Mouse (Mus musculus) CH12.LX (cell line): ENCODE measurements around the gene Rnf144b. TPM values are rescaled to one million over a fixed set of nuclear protein-coding genes. Genes with fewer than 3 reads are reported as not detected.

Experiments used
- DNase-seq: peaks from one replicate; pipeline ENCODE4 v3.0.0-alpha.2; 2013; ENCODE audit errors: extremely low read depth
- H3K27ac ChIP-seq: 2 replicates; pipeline ENCODE4 v1.5.1; 2012; ENCODE audit warnings: low read depth, mild to moderate bottlenecking, control low read depth, moderate library complexity; ENCODE audit not compliant: insufficient read depth
- H3K27me3 ChIP-seq: replicated peaks from 2 replicates; pipeline ENCODE3; 2012; ENCODE audit warnings: inconsistent platforms
- H3K36me3 ChIP-seq, 2 experiments: replicated peaks in 1 of 2; 2 replicates each; pipeline versions ENCODE3 to v1.6.1; 2012; ENCODE audit warnings: inconsistent platforms in 1 of 2, low read length in 1 of 2, mild to moderate bottlenecking in 1 of 2, mixed read lengths in 1 of 2, moderate library complexity in 1 of 2; ENCODE audit not compliant: control insufficient read depth in 1 of 2, insufficient read depth in 1 of 2
- H3K4me1 ChIP-seq, 2 experiments: 2 replicates each; pipeline ENCODE4 v1.6.1; 2012; ENCODE audit warnings: inconsistent platforms in 1 of 2, moderate library complexity in 1 of 2; ENCODE audit not compliant: insufficient read depth in 2 of 2, control insufficient read depth in 1 of 2
- H3K4me2 ChIP-seq: 2 replicates; pipeline ENCODE4 v1.6.1; 2012; ENCODE audit warnings: low read depth, mild to moderate bottlenecking, control low read depth; ENCODE audit not compliant: poor library complexity, insufficient read depth, severe bottlenecking
- H3K4me3 ChIP-seq, 3 experiments: fragments of 150-350 bp in 1 of 3; sonication (generic) in 1 of 3; replicated peaks in 1 of 3; 2 replicates each; pipeline versions ENCODE3 to v1.5.1; 2011 to 2012; ENCODE audit warnings: low read depth in 2 of 3, low read length in 2 of 3, mild to moderate bottlenecking in 2 of 3, moderate library complexity in 2 of 3, control low read depth in 1 of 3, improper control_type of control experiment in 1 of 3, inconsistent platforms in 1 of 3, mixed read lengths in 1 of 3; ENCODE audit not compliant: poor library complexity in 1 of 3
- H3K79me2 ChIP-seq: replicated peaks from 2 replicates; pipeline ENCODE4 v1.6.1; 2012; ENCODE audit warnings: mild to moderate bottlenecking, moderate library complexity; ENCODE audit not compliant: control insufficient read depth, poor library complexity, insufficient read depth, severe bottlenecking; ENCODE audit errors: extremely low read depth
- H3K9ac ChIP-seq: 2 replicates; pipeline ENCODE4 v1.6.1; 2012; ENCODE audit warnings: low read depth, mild to moderate bottlenecking, control low read depth, moderate library complexity; ENCODE audit not compliant: insufficient read depth
- H3K9me3 ChIP-seq: replicated peaks from 2 replicates; pipeline ENCODE3; 2012; ENCODE audit warnings: low read length, inconsistent platforms, mixed read lengths
- BHLHE40 ChIP-seq: IDR thresholded peaks from 2 replicates; pipeline ENCODE4 v1.6.1; 2011; ENCODE audit warnings: mild to moderate bottlenecking, low read depth, low read length, improper control_type of control experiment
- CHD1 ChIP-seq: IDR thresholded peaks from 2 replicates; pipeline ENCODE4 v1.6.1; 2012; ENCODE audit warnings: low read depth, low read length, improper control_type of control experiment, inconsistent platforms
- E2F4 ChIP-seq: IDR thresholded peaks from 2 replicates; pipeline ENCODE4 v1.6.1; 2011; ENCODE audit warnings: low read depth, low read length, improper control_type of control experiment; ENCODE audit not compliant: insufficient replicate concordance
- EP300 ChIP-seq: IDR thresholded peaks from 2 replicates; pipeline ENCODE4 v1.6.1; 2011; ENCODE audit warnings: low read length, improper control_type of control experiment
- ETS1 ChIP-seq: conservative IDR thresholded peaks from 2 replicates; pipeline ENCODE4 v1.6.1; 2012; ENCODE audit warnings: low read depth, mild to moderate bottlenecking, inconsistent platforms, low read length, improper control_type of control experiment, moderate library complexity
- GABPA ChIP-seq: IDR thresholded peaks from 2 replicates; pipeline ENCODE4 v1.6.1; 2012; ENCODE audit warnings: low read depth, low read length, improper control_type of control experiment, inconsistent platforms; ENCODE audit not compliant: insufficient replicate concordance
- JUND ChIP-seq: conservative IDR thresholded peaks from 2 replicates; pipeline ENCODE4 v1.6.1; 2011; ENCODE audit warnings: low read depth, low read length, improper control_type of control experiment
- MAFK ChIP-seq: IDR thresholded peaks from 2 replicates; pipeline ENCODE4 v1.6.1; 2011; ENCODE audit warnings: low read length, improper control_type of control experiment; ENCODE audit not compliant: insufficient replicate concordance
- MAX ChIP-seq: IDR thresholded peaks from 2 replicates; pipeline ENCODE4 v1.6.1; 2011; ENCODE audit warnings: low read length, improper control_type of control experiment
- MEF2A ChIP-seq: IDR thresholded peaks from 2 replicates; pipeline ENCODE4 v1.6.1; 2014; ENCODE audit warnings: low read depth, mild to moderate bottlenecking, inconsistent platforms, low read length, improper control_type of control experiment, borderline replicate concordance
- MXI1 ChIP-seq: IDR thresholded peaks from 2 replicates; pipeline ENCODE4 v1.6.1; 2011; ENCODE audit warnings: mild to moderate bottlenecking, low read depth, low read length, improper control_type of control experiment
- NRF1 ChIP-seq: IDR thresholded peaks from 2 replicates; pipeline ENCODE4 v1.6.1; 2014; ENCODE audit warnings: low read depth, mild to moderate bottlenecking, inconsistent platforms, low read length, improper control_type of control experiment, moderate library complexity
- PAX5 ChIP-seq: IDR thresholded peaks from 2 replicates; pipeline ENCODE4 v1.6.1; 2012; ENCODE audit warnings: low read length, inconsistent platforms, mixed read lengths
- RAD21 ChIP-seq: IDR thresholded peaks from 2 replicates; pipeline ENCODE4 v1.6.1; 2011; ENCODE audit warnings: low read depth, mild to moderate bottlenecking, low read length, improper control_type of control experiment, moderate library complexity
- RCOR1 ChIP-seq: conservative IDR thresholded peaks from 2 replicates; pipeline ENCODE4 v1.6.1; 2012; ENCODE audit warnings: low read depth, mild to moderate bottlenecking, inconsistent platforms, low read length, improper control_type of control experiment
- SMC3 ChIP-seq: IDR thresholded peaks from 2 replicates; pipeline ENCODE4 v1.6.1; 2011; ENCODE audit warnings: low read depth, low read length, improper control_type of control experiment
- TBP ChIP-seq: conservative IDR thresholded peaks from 2 replicates; pipeline ENCODE4 v1.6.1; 2011; ENCODE audit warnings: low read depth, low read length, improper control_type of control experiment
- TCF12 ChIP-seq: IDR thresholded peaks from 2 replicates; pipeline ENCODE4 v1.6.1; 2014; ENCODE audit warnings: low read depth, mild to moderate bottlenecking, inconsistent platforms, low read length, improper control_type of control experiment
- UBTF ChIP-seq: IDR thresholded peaks from 2 replicates; pipeline ENCODE4 v1.6.1; 2012; ENCODE audit warnings: low read depth, mild to moderate bottlenecking, inconsistent platforms, low read length, improper control_type of control experiment, moderate library complexity
- ZC3H11A ChIP-seq: IDR thresholded peaks from 2 replicates; pipeline ENCODE4 v1.6.1; 2012; ENCODE audit warnings: low read depth, mild to moderate bottlenecking, inconsistent platforms, low read length, improper control_type of control experiment
- dilution Hi-C: fragments of 300-500 bp; cut with MboI; formaldehyde crosslinking; loops from 2 replicates; pipeline ENCODE4 v1.14.3; 2020; ENCODE audit warnings: low sequenced_read_pairs; ENCODE audit not compliant: extremely low pct_unique_long_range_greater_than_20kb, extremely low pct_ligation_motif_present
- in situ Hi-C: fragments of 300-500 bp; cut with MboI; formaldehyde crosslinking; loops from 3 replicates; pipeline ENCODE4 v1.14.3; 2019; ENCODE audit warnings: low sequenced_read_pairs, low pct_ligation_motif_present, low pct_unique_long_range_greater_than_20kb, mixed read lengths
- polyA plus RNA-seq: library from polyadenylated mRNA; unstranded; fragments of >175 nt; gene quantifications from 2 replicates; pipeline ENCODE4 v1.2.1, GENCODE M21; 2012; ENCODE audit warnings: low read depth; ENCODE audit not compliant: insufficient read length
- total RNA-seq, 2 experiments: library from RNA; depleted of rRNA; stranded (reverse); fragments of 300-350 nt in 1 of 2; fragments of >200 nt in 1 of 2; gene quantifications; 2 replicates each; pipeline ENCODE4 v1.2.3; 2012 to 2014

Gene Rnf144b
- total and polyA plus RNA-seq, 3 experiments: not detected

DNA sequence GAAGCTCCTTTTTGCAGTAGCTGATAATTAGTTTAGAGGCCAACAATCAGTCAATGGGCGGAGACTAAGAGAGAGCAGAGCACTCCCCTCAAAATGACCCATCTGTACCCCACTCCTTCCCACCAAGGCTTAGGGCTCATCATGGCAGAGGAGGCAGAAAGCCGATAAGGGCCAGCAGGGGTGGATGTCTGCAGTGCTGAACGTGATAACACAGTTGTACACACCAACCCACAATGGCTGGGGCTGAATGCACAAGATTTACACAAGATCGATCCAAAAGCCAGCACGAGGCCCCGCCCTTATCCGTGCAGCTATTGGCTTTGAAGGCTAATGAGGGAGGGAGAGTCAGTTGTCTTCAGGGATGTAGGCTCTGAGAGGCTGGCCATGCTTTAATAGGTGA is 58.3 kb downstream of the Rnf144b start:
- DNase-seq: no peak
- H3K9me3 ChIP-seq: no peaks in the 10 kb centered on the region
- H3K79me2 ChIP-seq: no peaks in the 10 kb centered on the region
- peaks cover 0 to 24% of the 10 kb centered on the region in 2 experiments; a peak in 2 of 4 replicates for H3K4me1 ChIP-seq
- dilution Hi-C loops (no loop called here), in situ Hi-C loops (no loop called here)
- H3K27me3 ChIP-seq: no peaks in the 10 kb centered on the region
- H3K9ac ChIP-seq: no peak overlapping the region
- no peak overlapping the region for H3K4me3 ChIP-seq
- no peak overlapping the region for H3K27ac ChIP-seq
- TF ChIP-seq TCF12 (no peak), RCOR1 (no peak), TBP (no peak), CHD1 (no peak), SMC3 (no peak), MAX (no peak), MAFK (no peak), MXI1 (no peak), PAX5 (no peak), GABPA (no peak), MEF2A (no peak), ETS1 (no peak), ZC3H11A (no peak), NRF1 (no peak), UBTF (no peak), E2F4 (no peak), BHLHE40 (no peak), RAD21 (no peak), JUND (no peak)
- H3K4me2 ChIP-seq: no peak overlapping the region
- H3K36me3 ChIP-seq: no peaks in the 10 kb centered on the region

DNA sequence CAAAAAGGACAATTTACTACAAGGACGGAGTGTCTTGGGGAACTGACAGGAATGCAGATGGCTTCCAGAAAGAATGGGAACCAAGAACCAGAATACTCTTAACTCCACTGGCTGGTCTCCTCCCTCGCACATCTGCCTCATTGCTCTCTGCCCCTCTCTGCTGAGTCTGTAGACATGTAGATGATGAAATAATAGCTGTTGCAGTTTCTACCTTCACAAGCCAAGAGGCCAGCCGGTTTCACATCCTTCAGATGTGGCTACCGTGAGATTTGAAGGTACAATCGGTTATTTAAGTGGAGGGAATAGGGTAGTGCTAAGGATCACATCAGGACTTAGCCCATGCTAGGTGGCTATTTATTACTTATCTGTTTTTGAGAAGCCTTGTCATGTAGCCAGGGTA is 59.9 kb downstream of the Rnf144b start:
- in situ Hi-C loops: no loop called here
- Histone ChIP-seq H3K4me2 (no peak overlapping the region), H3K9me3 (no peaks in the 10 kb centered on the region), H3K27me3 (no peaks in the 10 kb centered on the region), H3K79me2 (no peaks in the 10 kb centered on the region), H3K27ac (no peak overlapping the region), H3K36me3 (no peaks in the 10 kb centered on the region), H3K4me1 (peaks cover 0 to 24% of the 10 kb centered on the region in 2 experiments; a peak in 2 of 4 replicates), H3K9ac (no peak overlapping the region), H3K4me3 (no peak overlapping the region)
- DNase-seq: peak; percentile 29
- dilution Hi-C loops: no loop called here
- TF ChIP-seq EP300: no peak
